Mouse (Mus musculus): ENCODE data around the gene Rhoq.

- TF ChIP-seq CTCF (IDR thresholded peaks at IDR 0.05; ENCODE audit: borderline replicate concordance, insufficient read depth, low read depth, low read length) (no peak), POLR2A (IDR thresholded peaks at IDR 0.05; ENCODE audit: borderline replicate concordance, insufficient read depth, low read length) (no peak)
These were observed 1.6 kb downstream of the Rhoq start for GRCm38 (mm10) chr17:86964502-86964901.

Measured in cerebellum, adult 2 months (tissue).